Mouse (Mus musculus) spleen, postnatal 36 days (tissue): ENCODE measurements at regions not wholly inside any gene's neighbourhood (a gene's known extent, or its start where the extent isn't known, plus 50 kb on each side); places are given as distances from the start of the nearest gene placed in this dataset.

Experiments
- DNase-seq, 2 experiments: peaks; one replicate each; pipeline ENCODE4 v3.0.0; 2022; ENCODE audit warnings: low spot score in 2 of 2, mixed read lengths in 1 of 2

- DNase-seq, result no peak
These were observed 67.5 kb downstream of the Lmo4 start for GRCm38 (mm10) chr3:144137483-144137882.

DNA sequence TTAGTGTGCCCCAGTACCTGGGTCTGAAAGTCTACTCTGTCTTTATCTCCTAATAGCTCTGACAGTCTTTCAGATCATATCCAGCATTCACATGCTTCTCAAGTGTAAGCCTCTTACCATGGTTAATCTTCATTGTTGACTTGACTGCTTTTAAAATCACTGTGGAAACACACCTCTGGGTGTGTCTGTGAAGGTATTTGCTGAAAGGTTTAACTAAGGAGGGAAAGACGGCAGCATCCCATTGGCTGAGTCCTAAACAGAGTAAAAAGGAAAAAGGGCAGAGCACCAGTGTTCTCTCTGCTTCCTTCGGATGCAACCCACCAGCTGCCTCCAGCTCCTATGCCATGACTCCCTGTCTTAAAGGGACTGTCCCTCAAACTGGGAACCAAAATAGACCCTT is 68.6 kb downstream of the Lmo4 start:
- DNase-seq, result no peak

DNA sequence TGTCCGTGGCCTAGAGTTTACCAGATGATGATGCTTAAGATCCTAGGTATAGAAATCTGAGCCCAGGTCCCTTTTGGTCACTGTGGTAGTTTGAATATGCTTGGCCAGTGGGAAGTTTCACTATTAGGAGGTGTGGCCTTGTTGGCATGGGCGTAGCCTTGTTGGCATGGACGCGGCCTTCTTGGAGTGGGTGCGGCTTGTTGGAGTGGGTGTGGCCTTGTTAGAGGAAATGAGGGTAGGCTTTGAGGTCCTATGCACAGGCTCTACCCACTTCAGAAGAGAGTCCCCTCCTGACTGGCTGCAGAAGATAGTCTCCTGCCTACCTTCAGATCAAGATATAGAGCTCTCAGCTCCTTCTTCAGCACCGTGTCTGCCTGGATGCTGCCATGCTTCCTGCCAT is 69.4 kb downstream of the Lmo4 start:
- no peak for DNase-seq

DNA sequence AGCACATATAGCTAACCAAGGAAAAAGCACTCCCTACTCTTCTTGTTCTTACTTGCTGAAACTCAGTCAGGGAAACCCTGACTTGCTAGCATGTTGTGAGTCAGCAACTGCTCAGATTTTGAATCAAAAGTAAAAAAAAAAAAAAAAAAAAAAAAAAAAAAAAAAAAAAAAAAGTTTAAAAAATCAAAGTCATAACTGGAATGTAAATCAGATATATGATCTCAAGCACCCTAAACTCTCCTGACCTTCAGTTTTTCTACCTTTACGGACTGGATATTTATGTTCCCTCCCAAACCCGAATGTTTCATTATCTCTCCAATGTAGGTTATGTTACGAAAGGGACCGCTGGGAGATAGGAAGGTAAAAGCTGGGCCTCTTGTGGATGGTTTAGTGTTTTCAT is 77.0 kb downstream of the Lmo4 start:
- DNase-seq, result no peak

DNA sequence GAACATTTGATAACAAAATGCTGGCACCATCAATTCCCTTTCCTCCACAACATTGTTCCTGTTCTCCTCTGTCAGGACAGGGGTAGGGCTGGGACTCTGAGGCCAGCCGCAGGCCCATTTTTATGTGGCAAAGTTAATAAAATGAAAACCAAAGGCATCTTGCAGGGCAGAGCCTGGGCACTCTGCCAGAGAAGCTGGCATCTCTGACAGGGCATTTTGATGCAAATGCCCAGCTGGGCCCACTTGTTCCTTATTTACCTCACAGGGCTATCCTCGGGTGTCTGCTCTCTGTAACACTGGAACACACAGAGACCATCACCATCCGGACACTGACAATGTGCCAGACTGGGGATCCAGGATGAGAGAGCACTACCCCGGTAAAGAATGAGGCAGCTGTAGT is 80.7 kb downstream of the Lmo4 start:
- DNase-seq, result no peak

DNA sequence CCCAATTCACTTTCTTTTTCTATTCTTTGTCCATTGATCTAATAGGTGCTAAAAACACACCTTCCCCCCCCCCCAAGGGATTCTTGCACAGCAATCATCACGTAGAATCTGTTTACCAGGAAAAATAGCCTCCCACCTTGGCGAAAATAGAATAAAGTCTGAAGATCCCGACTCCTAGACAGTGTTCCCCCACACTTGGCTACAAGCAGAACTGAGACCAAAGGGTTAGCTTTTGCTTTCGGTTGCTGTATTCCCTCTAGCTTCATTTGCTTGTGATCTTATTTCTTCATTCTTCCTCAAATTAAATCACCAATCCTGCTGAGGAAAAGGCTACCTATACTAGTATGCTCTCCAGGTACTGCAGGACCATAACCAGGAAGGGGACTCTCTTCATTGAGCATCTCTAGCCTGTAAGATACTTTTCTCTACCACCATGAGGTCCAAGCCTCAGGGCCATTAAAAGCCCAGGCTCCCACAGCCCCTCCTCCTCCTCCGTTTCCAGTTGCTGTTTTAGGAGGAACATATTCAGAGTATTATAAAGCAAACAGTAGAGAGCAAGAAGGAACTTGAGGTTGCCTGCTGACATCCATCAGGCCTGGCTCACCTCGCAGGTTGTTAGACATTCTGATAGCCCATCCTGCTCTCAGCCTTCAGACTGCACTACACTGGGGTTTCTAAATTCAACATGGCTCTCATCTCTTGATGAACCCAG is 81.5 kb downstream of the Lmo4 start:
- no peak for DNase-seq

DNA sequence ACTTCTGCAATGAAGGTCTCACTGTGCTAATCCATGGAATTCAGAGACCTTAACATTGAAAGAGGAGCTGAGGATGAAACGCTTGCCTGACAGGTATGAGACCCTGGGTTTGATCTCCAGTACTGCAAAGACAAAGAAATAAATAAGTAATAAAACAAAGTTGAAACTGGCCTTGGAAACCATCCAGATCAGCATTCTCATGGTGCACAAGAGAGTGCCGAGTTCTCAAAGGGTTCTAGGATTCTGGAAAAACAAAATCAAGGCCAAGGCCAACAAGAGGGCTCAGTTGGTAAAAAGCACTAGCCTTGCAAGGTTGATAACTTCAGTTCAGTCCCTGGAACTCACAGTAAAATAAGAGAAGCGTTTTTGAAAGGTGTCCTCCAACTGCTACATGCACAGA is 85.9 kb downstream of the Lmo4 start:
- no peak for DNase-seq

DNA sequence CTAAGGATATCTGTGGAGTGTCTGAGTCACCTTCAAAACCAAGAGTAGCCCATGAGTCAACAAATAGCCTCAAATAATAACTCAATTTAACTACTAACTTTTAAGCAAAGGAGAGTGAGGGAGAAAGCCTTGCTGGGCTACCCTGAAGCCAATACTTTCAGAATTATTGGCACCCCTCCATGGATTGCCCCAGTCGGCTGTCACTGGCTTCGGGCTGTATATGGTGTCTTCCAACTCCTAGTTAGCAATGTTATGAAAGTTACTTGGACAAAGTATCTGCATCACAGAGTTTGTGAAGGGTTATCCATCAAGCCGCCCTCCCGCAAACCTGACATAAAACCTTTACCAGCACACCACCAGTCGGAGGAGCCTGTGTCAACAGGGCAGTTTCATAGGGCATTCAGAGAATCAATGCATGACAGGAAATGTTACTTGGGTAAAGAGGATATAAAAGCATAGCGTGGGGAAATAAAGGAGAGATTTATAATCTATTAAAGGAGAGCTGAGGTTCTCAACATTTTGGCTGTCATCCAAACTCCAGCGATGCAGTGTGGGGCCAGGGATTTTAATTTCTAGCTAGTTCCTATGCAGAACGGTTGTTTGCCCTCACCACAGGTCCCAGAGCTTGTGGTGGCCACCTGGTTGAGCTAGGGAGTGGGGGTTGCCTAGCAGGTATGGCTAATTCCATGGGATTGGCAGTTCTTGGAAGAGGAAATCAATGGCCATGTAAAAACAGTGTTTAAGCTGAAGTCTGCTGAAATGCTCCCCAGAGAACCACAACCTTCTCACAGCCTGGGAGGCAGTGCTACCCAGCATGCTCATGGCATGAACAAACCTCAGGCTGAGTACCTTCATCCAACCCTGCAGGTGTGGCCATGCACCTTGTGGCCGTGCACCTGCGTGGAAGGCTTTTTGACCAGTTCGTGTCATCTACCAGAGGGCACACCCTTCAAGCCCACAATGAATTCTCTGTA is 91.1 kb downstream of the Lmo4 start:
- DNase-seq, result no peak

DNA sequence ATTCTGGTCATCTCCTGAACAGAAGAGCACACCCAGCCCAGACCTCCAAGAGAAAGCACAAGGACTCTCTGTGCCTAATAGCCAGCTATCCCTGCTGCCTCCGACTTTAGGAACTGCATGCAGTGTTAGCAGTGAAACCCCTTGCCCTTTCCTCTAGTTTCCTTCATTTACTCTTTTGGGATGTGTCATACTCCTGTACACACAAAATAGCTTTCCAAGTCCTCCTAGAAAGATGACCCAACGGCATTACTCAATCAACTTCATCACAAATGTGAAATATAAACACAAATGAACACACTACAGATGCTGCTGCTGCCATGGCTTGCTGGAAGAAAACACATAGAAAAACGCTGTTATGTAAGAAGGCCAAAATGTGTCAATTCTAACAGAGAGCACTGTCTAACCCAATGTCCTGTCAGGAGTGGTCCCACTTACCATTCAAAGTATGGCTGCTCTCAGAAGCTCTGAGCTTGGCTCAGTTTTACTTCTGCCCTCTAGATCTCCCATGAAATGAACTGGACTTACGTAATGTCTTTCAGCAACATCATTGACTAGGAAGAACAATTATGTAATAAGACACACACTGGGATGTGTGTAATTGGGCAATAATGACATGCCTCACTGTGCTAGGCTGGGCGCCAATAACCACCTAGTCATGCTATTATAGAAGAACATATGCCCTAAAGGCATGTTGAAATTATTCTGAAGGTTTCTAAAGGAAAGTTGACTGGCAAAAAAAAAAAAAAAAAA is 94.5 kb downstream of the Lmo4 start:
- no peak for DNase-seq

GRCm38 (mm10) chr3:144109769-144110168 is 95.3 kb downstream of the Lmo4 start:
- no peak for DNase-seq

DNA sequence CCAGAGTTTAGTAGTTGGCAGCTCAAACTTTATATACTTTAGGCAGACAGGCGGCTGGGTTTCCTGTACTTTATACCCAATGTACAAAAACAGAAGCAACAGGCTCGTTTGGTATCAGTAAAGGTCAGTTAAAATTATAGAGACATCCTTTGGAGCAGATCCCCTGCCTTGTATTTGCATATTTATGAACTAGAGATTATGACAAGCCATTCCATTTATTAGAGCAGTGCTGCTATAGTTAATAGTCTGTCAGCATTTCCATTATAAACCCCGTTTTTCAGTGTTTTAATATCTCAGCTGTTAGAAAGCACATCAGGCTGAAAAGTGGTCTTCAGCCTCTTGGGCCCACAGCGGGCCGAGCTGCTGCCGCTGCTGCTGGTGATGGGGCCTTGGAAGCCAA is 96.7 kb downstream of the Lmo4 start:
- DNase-seq, result no peak

- no peak for DNase-seq
These were observed 97.4 kb downstream of the Lmo4 start for GRCm38 (mm10) chr3:144107664-144108063.

GRCm38 (mm10) chr3:144104366-144104765 is 100.7 kb downstream of the Lmo4 start:
- no peak for DNase-seq

- DNase-seq, result no peak
These were observed 105.6 kb downstream of the Lmo4 start for GRCm38 (mm10) chr3:144099444-144099843.

DNA sequence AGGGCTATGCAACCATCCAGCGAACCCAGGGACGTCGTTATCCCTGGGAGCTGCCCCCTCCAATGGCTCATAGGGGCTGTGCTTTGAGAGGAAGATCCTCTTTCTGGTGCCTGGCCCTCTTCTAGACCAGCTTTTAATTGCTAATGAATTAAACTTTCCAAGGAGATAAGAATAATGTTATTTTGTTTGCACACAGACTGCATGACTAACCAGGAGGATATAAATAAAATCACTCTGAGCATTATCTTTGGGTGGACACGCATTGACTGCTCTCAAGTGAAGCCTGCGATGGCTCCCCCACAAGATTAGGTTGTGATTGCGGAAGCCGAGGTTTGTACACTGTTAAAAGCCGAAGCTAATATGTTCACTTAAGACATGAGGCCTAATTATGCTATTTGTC is 106.3 kb downstream of the Lmo4 start:
- no peak for DNase-seq

DNA sequence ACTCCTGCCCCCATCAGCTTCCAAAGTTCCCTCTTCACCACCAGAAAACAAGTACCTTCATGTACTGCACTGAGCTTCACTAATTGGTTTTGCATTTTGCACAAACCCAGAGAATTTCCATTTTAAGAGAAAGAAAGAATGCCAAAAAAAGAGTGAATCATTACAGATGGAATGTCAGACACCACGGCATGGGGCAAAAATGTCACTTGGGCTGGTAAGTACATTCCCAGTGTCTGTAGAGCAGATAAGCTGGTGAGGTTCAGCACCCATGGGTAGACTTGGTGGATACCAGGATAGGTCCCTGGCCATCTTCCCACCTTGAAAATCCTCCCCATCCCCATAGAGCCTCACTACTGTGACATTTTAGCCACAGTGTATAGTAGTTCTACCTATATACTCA is 113.8 kb downstream of the Lmo4 start:
- DNase-seq, result no peak

GRCm38 (mm10) chr3:144089790-144090256 is 115.2 kb downstream of the Lmo4 start:
- peak; percentile 23 to 26 for DNase-seq

- no peak for DNase-seq
These were observed 116.6 kb downstream of the Lmo4 start for GRCm38 (mm10) chr3:144088261-144088884.

GRCm38 (mm10) chr3:144087771-144088170 is 117.2 kb downstream of the Lmo4 start:
- no peak for DNase-seq

DNA sequence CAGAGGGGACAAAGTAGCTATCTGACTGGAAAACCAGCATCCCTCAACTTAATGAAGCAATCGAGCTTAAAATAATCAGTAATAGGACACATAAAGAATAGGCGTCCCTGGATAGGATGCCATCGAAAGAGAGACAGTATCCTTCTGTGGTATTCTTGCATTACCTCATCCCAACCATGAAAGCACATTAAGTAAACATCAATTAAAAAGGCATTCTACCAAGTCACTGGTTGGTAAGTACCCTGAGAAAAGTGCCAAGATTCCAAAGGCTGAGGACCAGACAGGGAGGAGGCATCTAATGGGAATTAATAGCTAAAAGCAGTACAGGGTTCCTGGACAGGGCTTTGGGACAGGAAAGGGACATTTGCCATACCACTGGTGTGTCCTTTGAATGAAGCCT is 118.8 kb downstream of the Lmo4 start:
- no peak for DNase-seq

DNA sequence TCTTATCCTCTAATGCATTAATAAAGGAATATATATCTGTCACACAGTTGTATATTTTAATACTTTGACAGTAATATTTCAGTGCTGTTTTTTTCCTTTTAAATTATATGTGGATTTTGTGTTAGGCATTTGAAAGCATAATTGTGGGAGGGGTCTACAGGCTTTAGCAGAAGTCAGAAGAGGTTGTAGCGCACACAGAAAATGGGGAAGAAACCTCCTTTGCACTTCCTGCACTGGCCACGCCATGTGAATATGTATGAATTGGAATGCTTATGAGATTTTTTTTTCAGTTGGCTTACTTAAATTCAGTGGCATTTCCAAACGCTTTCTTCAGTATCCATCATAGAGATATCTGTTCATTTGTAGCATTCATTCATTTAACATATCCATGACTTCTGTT is 125.1 kb downstream of the Lmo4 start:
- DNase-seq, result no peak
